Mouse (Mus musculus) lung, postnatal 0 days (tissue): ENCODE data around the gene Abcc4.

Experiments
- CTCF ChIP-seq: IDR thresholded peaks from 2 replicates; pipeline ENCODE4 v1.5.1; 2016; ENCODE audit warnings: antibody characterized with exemption, mild to moderate bottlenecking
- EP300 ChIP-seq: IDR thresholded peaks from 2 replicates; pipeline ENCODE4 v1.6.1; 2016; ENCODE audit warnings: antibody characterized with exemption, mild to moderate bottlenecking, control low read depth

GRCm38 (mm10) chr14:118491708-118492107 is 214.3 kb downstream of the Abcc4 start:
- TF ChIP-seq CTCF (no peak), EP300 (no peak)
